7 mouse cellular contexts compared by ENCODE assay signal in genomic region chr3:145442268-145442667, GRCm38 (mm10).
DNase-seq lines count a peak whose midpoint lies in the region; ATAC-seq and TF ChIP-seq lines count a peak whose summit lies in the region.

No protein-coding gene starts in this region.

- H3K4me3 ChIP-seq in hindbrain, embryonic 11.5 days (ENCODE audit: low read depth, low read length), result no peak overlapping the region
- H3K4me3 ChIP-seq in hindbrain, embryonic 16.5 days (ENCODE audit: low read length), result no peak overlapping the region
- no peak overlapping the region for H3K4me3 ChIP-seq in ES-E14 (ENCODE audit: insufficient read depth in 1 of 2, low read depth in 1 of 2, low read length in 2 of 2, poor library complexity in 1 of 2, severe bottlenecking in 1 of 2)

- H3K9ac ChIP-seq in hindbrain, embryonic 11.5 days (ENCODE audit: low read depth, low read length), result no peak overlapping the region
- no peak overlapping the region for H3K9ac ChIP-seq in hindbrain, embryonic 16.5 days (ENCODE audit: low read depth, low read length)
- H3K9ac ChIP-seq in ES-E14 (ENCODE audit: insufficient read depth, low read depth, low read length, poor library complexity, severe bottlenecking), result no peak overlapping the region

- no peak overlapping the region for H3K4me2 ChIP-seq in hindbrain, embryonic 11.5 days (replicated peaks; ENCODE audit: low read depth, low read length)
- no peak overlapping the region for H3K4me2 ChIP-seq in hindbrain, embryonic 16.5 days (ENCODE audit: low read length)

- H3K36me3 ChIP-seq in hindbrain, embryonic 11.5 days (ENCODE audit: control insufficient read depth, insufficient read depth, low read length), result no peaks in the 10 kb centered on the region
- no peaks in the 10 kb centered on the region for H3K36me3 ChIP-seq in hindbrain, embryonic 16.5 days (ENCODE audit: control insufficient read depth, insufficient read depth, low read length)
- H3K36me3 ChIP-seq in ES-E14 (ENCODE audit: control insufficient read depth, insufficient read depth, low read length, poor library complexity, severe bottlenecking), result no peaks in the 10 kb centered on the region

- no peak overlapping the region for H3K27ac ChIP-seq in hindbrain, embryonic 11.5 days (ENCODE audit: low read depth, low read length)
- no peak overlapping the region for H3K27ac ChIP-seq in hindbrain, embryonic 16.5 days (ENCODE audit: low read depth, low read length)
- no peak overlapping the region for H3K27ac ChIP-seq in ES-E14 (ENCODE audit: insufficient read depth, low read depth, low read length, poor library complexity, severe bottlenecking)

- ATAC-seq in hindbrain, embryonic 11.5 days (ENCODE audit: low FRiP score), result 0 out of 2 replicates have a peak, but pooled peaks have one; percentile 56
- no peak for ATAC-seq in hindbrain, embryonic 16.5 days
- 0 out of 2 replicates have a peak, but pooled peaks have one; percentile 57 for ATAC-seq in megakaryocyte-erythroid progenitor cell, adult 5-6 weeks (replicated peaks; ENCODE audit: low FRiP score, low TSS enrichment, poor library complexity, severe bottlenecking)

- H3K27me3 ChIP-seq in hindbrain, embryonic 11.5 days (ENCODE audit: control insufficient read depth, insufficient read depth, low read length), result no peaks in the 10 kb centered on the region
- no peaks in the 10 kb centered on the region for H3K27me3 ChIP-seq in hindbrain, embryonic 16.5 days (replicated peaks; ENCODE audit: control insufficient read depth, insufficient read depth, low read length)

- peak; percentile 53 for DNase-seq in hindbrain, embryonic 11.5 days (ENCODE audit: low spot score)
- DNase-seq in 3T3-L1 (ENCODE audit: low read depth, low spot score) (peak; percentile 60), ES-E14 (ENCODE audit: low read depth, low spot score) (peak; percentile 15)
- DNase-seq in heart, postnatal 4 days, result peak; percentile 48
- DNase-seq in Muller cell, postnatal 12 days (ENCODE audit: inconsistent ontology term), result no peak

- 89% methylated on average over 1 of the region's 1 CpGs for WGBS in hindbrain, embryonic 11.5 days
- 100% methylated on average over 1 of the region's 1 CpGs for WGBS in hindbrain, embryonic 16.5 days

- H3K9me3 ChIP-seq in hindbrain, embryonic 11.5 days (ENCODE audit: control insufficient read depth, low read length), result no peaks in the 10 kb centered on the region
- no peaks in the 10 kb centered on the region for H3K9me3 ChIP-seq in hindbrain, embryonic 16.5 days (ENCODE audit: control insufficient read depth, low read length)
- no peaks in the 10 kb centered on the region for H3K9me3 ChIP-seq in ES-E14 (ENCODE audit: control insufficient read depth, insufficient read depth, low read depth, low read length)

- H3K4me1 ChIP-seq in hindbrain, embryonic 11.5 days (replicated peaks; ENCODE audit: control insufficient read depth, insufficient read depth, low read length), result no peaks in the 10 kb centered on the region
- H3K4me1 ChIP-seq in hindbrain, embryonic 16.5 days (ENCODE audit: control insufficient read depth, insufficient read depth, low read depth, low read length), result no peaks in the 10 kb centered on the region
- H3K4me1 ChIP-seq in ES-E14 (ENCODE audit: control insufficient read depth in 2 of 2, insufficient read depth in 2 of 2, low read length in 2 of 2, poor library complexity in 1 of 2), result no peaks in the 10 kb centered on the region

- in situ Hi-C loops in ES-E14 (cut with MboI; ENCODE audit: low sequenced_read_pairs in 2 of 2, unreplicated experiment in 2 of 2), result no loop called here

TF ChIP-seq in ES-E14, 5 proteins besides CTCF, POLR2A, EP300 and RAD21:
- TF ChIP-seq MAFK (IDR thresholded peaks at IDR 0.05; ENCODE audit: insufficient read depth, low read depth, low read length) (no peak), ZC3H11A (IDR thresholded peaks at IDR 0.05; ENCODE audit: borderline replicate concordance, low read depth, low read length) (no peak), CHD2 (IDR thresholded peaks at IDR 0.05; ENCODE audit: low read depth, low read length) (no peak), HCFC1 (IDR thresholded peaks at IDR 0.05; ENCODE audit: borderline replicate concordance, insufficient read depth, low read length) (no peak), ZNF384 (IDR thresholded peaks at IDR 0.05; ENCODE audit: low read depth, low read length) (no peak)
